Mouse (Mus musculus): ENCODE measurements around the gene Gm10271. TPM values are rescaled to one million over a fixed set of nuclear protein-coding genes. Genes with fewer than 3 reads are reported as not detected.

Gene Gm10271
- polyA plus RNA-seq, 1 experiment, result not detected

DNA sequence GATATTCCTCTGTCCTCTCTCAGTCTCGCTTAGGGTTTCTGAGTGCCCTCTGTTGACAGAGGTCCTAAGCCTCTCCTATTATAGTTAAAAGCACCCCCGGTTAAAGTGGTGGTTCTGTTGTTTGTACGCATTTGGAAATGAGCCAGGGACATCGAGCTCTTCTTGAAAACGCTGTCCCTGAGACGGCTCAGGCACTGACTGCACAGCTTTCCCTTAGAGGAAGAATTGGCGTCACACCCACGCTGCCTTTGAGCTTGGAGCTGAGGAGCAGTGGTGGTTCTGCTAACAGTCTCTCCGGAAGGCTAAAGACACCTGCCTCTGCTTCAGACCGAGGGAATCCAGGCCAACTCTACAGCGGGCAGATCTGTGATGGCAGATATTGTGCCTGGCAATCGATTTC is 28.6 kb upstream of the Gm10271 start:
- Histone ChIP-seq H3K36me3 (replicated peaks; ENCODE audit: low read length) (no peaks in the 10 kb centered on the region), H3K4me3 (replicated peaks) (no peak overlapping the region), H3K4me1 (peaks cover 26% of the 10 kb centered on the region), H3K27me3 (replicated peaks) (peaks cover 18% of the 10 kb centered on the region), H3K9me3 (no peaks in the 10 kb centered on the region)
- TF ChIP-seq GATA1 (IDR thresholded peaks at IDR 0.05; ENCODE audit: borderline replicate concordance, low read length) (no peak), FLI1 (IDR thresholded peaks at IDR 0.05; ENCODE audit: low read length) (no peak)

DNA sequence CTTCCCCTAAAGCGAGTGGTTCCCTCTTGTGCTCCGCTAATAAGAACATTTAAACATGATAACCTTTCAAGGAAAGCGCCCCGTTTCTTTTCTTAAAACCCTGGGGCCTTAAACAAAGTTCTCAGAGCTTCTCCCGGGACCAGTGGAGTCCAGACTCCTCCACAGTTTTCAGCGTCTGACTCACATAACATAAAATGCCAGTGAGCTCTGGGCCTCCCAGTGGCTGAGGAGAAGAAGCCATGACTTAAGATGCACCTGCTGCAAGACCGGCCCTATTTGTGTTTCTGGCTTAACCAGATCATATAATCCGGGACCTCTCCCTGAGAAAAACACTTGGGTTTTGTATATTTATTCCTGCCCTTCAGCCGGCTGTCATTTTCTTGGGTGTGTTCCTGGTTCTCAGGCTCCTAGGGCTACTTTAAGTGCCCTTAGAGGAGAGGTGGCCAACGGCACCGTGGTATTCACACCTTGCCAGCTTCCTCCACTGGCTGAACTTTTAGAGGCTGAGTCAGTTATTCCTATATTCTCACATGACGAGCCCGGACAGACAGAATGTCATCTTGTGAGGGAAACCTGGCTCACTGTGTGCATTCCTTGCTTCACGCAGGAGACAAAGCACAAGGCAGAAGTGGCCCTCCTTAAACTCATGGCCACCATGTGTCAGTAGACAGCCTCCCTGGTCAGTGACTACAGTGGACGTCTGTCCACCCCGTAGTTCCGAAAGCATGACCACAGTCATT is 26.5 kb upstream of the Gm10271 start:
- no peaks in the 10 kb centered on the region for H3K9me3 ChIP-seq
- H3K36me3 ChIP-seq (replicated peaks; ENCODE audit: low read length), result no peaks in the 10 kb centered on the region
- peaks cover 32% of the 10 kb centered on the region for H3K4me1 ChIP-seq
- no peak overlapping the region for H3K4me3 ChIP-seq (replicated peaks)
- peaks cover 11% of the 10 kb centered on the region for H3K27me3 ChIP-seq (replicated peaks)
- no peak for TF ChIP-seq GATA1 (IDR thresholded peaks at IDR 0.05; ENCODE audit: borderline replicate concordance, low read length)
- no peak for TF ChIP-seq FLI1 (IDR thresholded peaks at IDR 0.05; ENCODE audit: low read length)

DNA sequence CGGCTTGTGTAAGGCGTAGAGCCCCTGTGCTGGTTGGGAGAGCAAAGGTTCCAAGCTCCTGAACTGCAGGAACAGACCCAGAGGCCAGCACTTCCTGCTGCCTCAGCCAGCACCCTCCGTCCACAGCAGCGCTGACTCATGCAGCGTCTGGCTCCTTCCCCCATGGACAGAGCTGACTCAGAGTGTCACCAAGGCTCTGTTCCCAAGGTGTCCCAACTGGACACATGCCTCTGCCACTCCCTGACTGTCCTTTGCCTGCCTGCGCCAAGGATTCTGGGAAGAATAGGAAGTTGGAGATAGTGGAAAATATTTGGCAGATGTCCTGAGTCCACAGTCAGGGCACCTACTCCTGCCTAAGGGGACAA is 23.8 kb upstream of the Gm10271 start:
- Histone ChIP-seq H3K4me3 (replicated peaks) (peak overlapping the region; percentile 75), H3K9me3 (peaks cover 5% of the 10 kb centered on the region; the same call in 1 of the 2 replicates), H3K4me1 (peaks cover 33% of the 10 kb centered on the region), H3K27me3 (replicated peaks) (peaks cover 7% of the 10 kb centered on the region), H3K36me3 (replicated peaks; ENCODE audit: low read length) (no peaks in the 10 kb centered on the region)
- TF ChIP-seq GATA1 (IDR thresholded peaks at IDR 0.05; ENCODE audit: borderline replicate concordance, low read length), result no peak

- Histone ChIP-seq H3K36me3 (replicated peaks; ENCODE audit: low read length) (no peaks in the 10 kb centered on the region), H3K4me3 (replicated peaks) (peak overlapping the region; percentile 75), H3K27me3 (replicated peaks) (peaks cover 5% of the 10 kb centered on the region), H3K9me3 (peaks cover 5% of the 10 kb centered on the region; the same call in 1 of the 2 replicates), H3K4me1 (peaks cover 33% of the 10 kb centered on the region)
- no peak for TF ChIP-seq GATA1 (IDR thresholded peaks at IDR 0.05; ENCODE audit: borderline replicate concordance, low read length)
- no peak for TF ChIP-seq FLI1 (IDR thresholded peaks at IDR 0.05; ENCODE audit: low read length)
Measured at GRCm38 (mm10) chr10:116995584-116996235, 23.3 kb upstream of the Gm10271 start.

GRCm38 (mm10) chr10:116995162-116995561 is 22.8 kb upstream of the Gm10271 start:
- Histone ChIP-seq H3K27me3 (replicated peaks) (peaks cover 3% of the 10 kb centered on the region), H3K4me3 (replicated peaks) (no peak overlapping the region), H3K9me3 (peaks cover 5% of the 10 kb centered on the region; the same call in 1 of the 2 replicates), H3K36me3 (replicated peaks; ENCODE audit: low read length) (no peaks in the 10 kb centered on the region), H3K4me1 (peaks cover 33% of the 10 kb centered on the region)
- TF ChIP-seq FLI1 (IDR thresholded peaks at IDR 0.05; ENCODE audit: low read length) (no peak), GATA1 (IDR thresholded peaks at IDR 0.05; ENCODE audit: borderline replicate concordance, low read length) (no peak)

GRCm38 (mm10) chr10:116993971-116994370 is 21.6 kb upstream of the Gm10271 start:
- peaks cover 2% of the 10 kb centered on the region for H3K27me3 ChIP-seq (replicated peaks)
- no peaks in the 10 kb centered on the region for H3K36me3 ChIP-seq (replicated peaks; ENCODE audit: low read length)
- no peak for TF ChIP-seq FLI1 (IDR thresholded peaks at IDR 0.05; ENCODE audit: low read length)
- H3K9me3 ChIP-seq, result peaks cover 5% of the 10 kb centered on the region; the same call in 1 of the 2 replicates
- H3K4me3 ChIP-seq (replicated peaks), result no peak overlapping the region
- H3K4me1 ChIP-seq, result peaks cover 33% of the 10 kb centered on the region

DNA sequence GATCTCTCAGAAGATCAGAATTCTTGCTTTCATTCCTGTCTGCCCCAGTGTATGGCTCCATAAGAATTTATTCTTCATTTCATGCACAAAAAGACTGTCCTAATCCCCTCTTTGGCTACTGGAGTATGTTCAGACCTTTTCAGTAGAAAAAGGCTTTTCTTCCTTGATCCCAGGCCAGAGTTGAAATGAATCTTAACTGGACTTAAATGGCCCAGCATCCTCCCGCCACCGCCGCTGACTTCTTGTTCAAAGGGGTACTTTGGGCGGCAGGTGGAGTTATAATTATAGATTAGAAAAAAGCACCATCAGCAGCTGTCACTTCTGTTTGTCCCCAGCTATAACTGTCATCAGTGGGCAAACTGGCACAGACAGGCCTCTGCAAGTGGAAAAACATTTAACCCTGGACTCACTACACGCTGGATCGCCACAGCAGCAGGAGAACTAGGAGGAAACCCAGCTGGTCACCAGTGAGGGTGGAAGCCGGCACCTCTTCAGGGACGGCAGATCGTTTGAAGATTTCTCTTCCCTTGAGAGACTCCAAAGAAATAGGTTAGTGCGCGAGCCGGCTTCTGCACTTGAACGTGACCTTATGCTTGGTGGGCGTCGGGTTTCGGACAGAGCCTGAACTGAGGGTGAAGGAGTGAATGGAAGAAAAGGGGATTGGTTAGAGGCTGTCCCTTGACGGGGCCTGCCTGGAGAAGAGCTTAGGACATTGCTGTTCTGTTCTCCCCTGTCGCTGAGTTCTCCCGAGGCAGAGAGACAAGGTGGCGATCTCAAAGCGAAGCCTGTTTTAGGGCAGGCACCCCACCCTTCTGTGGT is 14.1 kb upstream of the Gm10271 start, which contains the start of gene Best3:
Gene Best3 (plus strand): TSS at position 51 of the 819 bp plus-strand sequence.
- no peak within 1 kb of the TSS for H3K4me3 ChIP-seq (replicated peaks)
- no peaks in the 10 kb centered on the region for H3K9me3 ChIP-seq
- no peak for TF ChIP-seq GATA1 (IDR thresholded peaks at IDR 0.05; ENCODE audit: borderline replicate concordance, low read length)
- TF ChIP-seq FLI1 (IDR thresholded peaks at IDR 0.05; ENCODE audit: low read length), result no peak
- H3K36me3 ChIP-seq (replicated peaks; ENCODE audit: low read length), result no peaks in the 10 kb centered on the region
- peaks cover 18% of the 10 kb centered on the region for H3K27me3 ChIP-seq (replicated peaks)
- H3K4me1 ChIP-seq, result peaks cover 14% of the 10 kb centered on the region

DNA sequence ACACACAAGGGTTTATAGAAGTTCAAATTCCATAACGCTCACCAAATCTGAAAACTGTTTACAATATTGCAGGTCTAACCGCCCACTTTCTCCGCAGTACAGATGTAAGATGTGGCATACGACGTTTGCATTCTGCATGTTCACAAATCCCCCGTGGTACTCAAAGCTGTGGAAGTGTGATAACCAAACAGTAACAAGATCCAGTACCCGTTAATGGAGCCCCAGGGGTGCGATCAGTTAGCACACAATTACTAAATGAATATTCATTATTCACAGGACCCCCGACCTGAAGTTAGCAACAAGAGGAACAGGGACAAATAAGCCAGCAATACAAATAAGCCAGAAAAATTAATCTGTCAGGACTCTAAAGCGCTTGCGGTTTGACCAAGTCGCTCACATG is 12.4 kb upstream of the Gm10271 start:
- Histone ChIP-seq H3K4me3 (replicated peaks) (no peak overlapping the region), H3K9me3 (no peaks in the 10 kb centered on the region), H3K4me1 (peaks cover 14% of the 10 kb centered on the region), H3K27me3 (replicated peaks) (peaks cover 18% of the 10 kb centered on the region), H3K36me3 (replicated peaks; ENCODE audit: low read length) (no peaks in the 10 kb centered on the region)
- no peak for TF ChIP-seq GATA1 (IDR thresholded peaks at IDR 0.05; ENCODE audit: borderline replicate concordance, low read length)
- TF ChIP-seq FLI1 (IDR thresholded peaks at IDR 0.05; ENCODE audit: low read length), result no peak

GRCm38 (mm10) chr10:116982526-116982925 is 10.1 kb upstream of the Gm10271 start:
- Histone ChIP-seq H3K36me3 (replicated peaks; ENCODE audit: low read length) (no peaks in the 10 kb centered on the region), H3K4me1 (peaks cover 28% of the 10 kb centered on the region), H3K27me3 (replicated peaks) (peaks cover 16% of the 10 kb centered on the region), H3K4me3 (replicated peaks) (no peak overlapping the region), H3K9me3 (no peaks in the 10 kb centered on the region)
- TF ChIP-seq GATA1 (IDR thresholded peaks at IDR 0.05; ENCODE audit: borderline replicate concordance, low read length) (no peak), FLI1 (IDR thresholded peaks at IDR 0.05; ENCODE audit: low read length) (no peak)

Data from megakaryocyte, embryonic 14.5 days (primary cell).